Mouse (Mus musculus): ENCODE data around the gene Aspscr1.

Gene Aspscr1

DNA sequence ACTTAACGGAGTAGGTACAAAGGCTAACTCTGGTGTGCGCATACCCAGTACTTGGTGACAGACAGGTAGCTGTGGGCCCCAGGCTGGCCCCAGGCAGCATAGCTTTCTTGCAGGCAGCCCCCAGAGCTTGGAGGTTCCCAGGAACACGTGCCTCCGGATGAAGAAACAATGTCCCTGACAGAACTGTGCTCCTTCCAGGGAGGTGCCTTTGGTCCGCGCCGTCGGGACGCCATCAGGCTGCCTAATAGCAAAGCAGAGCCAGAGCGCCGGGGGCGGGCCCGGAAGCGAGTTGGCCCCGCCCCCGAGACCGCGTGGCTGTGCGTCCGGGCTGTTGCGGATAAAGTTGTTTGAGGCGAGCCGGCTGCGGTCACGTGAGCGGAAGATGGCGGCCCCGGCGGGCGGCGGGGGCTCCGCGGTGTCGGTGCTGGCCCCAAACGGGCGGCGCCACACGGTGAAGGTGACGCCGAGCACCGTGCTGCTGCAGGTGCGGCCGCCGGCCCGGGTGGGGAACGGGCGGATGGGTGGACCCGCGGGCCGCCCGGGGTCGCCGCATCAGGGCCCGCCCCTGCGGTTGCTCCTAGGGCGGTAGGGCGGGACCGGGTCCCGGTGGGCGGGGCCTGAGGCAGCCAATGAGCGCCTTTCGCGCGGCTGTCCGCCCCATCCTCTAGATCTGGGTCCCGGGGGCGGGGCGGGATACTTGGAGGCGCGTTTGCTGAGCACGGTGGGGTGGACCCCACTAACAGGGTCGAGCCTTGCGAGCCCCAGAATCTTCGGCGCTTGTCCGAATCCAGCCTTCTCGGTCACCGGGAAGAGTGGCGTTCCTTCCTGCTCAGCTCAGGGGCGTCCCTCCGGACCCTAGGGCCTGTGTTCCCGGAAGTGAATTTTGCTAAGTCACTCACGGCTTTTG is at the start of gene Aspscr1:
TSS of gene Aspscr1 (plus strand) at position 287 of the 907 bp plus-strand sequence.
- DNase-seq (ENCODE audit: low read depth): peak; percentile 98

DNA sequence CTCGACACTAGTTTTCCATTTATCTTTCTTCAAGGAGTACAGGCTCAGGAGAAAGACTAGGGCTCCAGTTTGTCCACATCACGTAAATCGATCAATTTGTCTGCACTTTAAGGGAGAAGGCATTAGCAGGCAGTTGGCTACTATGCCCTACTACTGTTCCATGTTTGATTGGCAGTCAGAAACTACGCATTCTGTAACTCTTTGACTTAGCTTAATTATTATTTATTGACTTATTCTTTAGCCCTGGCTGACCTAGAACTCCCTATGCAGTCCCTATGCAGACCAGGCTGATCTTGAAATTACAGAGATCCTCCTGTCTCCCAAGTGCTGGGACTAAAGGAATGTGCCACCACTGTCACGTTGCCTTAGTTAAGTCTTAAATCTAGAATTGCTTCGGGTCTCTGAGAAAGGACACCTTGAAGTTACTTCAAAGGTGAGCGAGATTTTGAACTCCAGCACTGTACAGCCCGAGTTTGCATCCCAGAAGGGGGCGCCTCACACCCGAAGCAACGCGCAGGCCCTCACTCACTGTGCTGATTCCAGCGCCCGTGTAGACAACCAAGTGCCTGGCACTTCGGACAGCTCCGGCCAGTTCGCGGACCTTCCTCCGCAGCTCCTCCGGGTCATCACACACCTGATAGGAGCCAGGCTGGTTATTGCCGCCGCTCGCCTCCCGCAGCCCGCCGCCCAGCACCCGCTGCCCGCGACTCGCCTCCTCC is 48.7 kb upstream of the Aspscr1 start:
- peak; percentile 83 for DNase-seq (ENCODE audit: low read depth)

DNA sequence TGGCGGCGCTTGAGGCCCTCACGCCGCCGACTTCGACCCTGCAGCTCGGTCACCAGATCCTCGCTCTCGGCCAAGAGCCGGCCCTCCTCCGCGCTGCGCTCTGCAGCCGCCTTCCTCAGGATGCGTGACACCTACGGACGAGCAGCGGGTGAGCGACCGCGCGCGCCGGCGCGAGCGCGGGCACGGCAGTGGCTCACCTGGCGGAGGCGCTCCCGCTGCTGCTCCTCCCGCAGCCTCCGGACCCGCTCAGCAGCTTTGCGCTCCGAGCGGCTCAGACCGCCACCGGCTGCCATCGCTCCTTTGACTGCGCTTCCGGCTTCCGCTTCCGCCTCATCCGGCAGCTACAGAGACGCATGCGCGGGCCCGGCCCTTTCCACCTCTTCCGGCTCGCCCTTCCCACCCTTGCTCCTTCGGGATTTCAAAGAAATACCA is 48.1 kb upstream of the Aspscr1 start:
- peak; percentile 93 for DNase-seq (ENCODE audit: low read depth)

DNA sequence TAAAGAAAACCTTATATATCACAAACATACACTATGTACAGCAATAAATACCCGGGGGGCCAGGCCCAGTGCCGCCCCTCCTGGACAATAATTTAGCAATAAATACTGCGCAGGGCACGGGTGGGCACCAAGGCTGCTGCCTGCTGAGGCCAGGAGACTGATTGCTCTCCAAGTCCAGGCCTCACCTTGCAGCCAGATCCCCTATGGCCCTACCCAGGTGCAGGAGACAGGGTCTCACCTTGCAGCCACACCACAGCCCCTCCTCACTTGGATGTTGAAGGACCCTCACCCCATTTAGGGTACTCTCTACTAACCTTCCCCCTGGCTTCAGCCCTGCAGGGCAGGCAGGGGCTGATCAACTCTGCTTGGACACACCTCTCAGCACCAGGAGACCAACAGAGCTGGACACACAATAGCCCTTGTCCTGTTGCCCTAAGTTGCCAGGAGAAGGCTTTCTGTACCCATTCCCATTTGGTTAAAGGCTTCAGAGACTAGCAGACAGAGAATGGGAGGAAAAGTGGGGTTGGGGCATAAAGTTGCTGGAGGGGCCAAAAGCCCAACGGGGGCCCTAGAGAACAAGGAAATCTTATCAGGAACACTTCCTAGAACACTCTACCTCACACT is 47.5 kb upstream of the Aspscr1 start, which contains the start of gene Sirt7:
TSS of gene Sirt7 (minus strand) at position 89 of the 624 bp plus-strand sequence.
- DNase-seq (ENCODE audit: low read depth): peak; percentile 26

DNA sequence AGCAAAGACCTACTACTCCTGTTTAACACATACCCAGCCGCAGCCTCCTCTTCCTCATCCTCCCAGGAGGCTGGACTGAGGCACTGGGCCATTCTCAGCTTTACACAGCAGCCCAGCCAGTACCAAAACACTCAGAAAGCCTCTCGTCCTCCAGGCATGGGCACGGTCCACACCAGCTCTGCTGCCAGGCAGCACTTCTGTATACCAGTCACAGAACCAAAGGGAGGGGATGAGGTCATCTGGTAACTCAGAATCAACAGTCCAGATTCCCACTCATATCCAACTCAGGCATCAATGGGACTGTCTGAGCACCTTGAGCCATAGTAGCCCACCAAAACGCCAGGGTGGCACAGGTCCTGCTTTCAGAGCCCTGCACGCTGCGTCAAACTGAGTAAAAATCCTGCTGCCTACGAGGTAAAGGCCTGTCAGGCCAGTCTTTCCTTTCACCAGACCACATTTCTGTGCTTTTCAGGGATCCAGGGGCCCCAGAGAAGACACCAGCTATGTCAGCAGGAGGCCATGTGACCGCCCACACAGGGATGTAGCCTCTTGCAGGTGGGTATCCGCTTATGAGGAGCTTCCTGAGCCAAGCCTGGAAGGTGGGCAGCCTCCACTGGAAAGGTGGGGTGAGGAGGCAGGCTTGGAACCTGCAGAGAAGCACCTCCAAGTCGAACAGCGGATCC is 45.8 kb upstream of the Aspscr1 start:
- peak; percentile 28 for DNase-seq (ENCODE audit: low read depth)

DNA sequence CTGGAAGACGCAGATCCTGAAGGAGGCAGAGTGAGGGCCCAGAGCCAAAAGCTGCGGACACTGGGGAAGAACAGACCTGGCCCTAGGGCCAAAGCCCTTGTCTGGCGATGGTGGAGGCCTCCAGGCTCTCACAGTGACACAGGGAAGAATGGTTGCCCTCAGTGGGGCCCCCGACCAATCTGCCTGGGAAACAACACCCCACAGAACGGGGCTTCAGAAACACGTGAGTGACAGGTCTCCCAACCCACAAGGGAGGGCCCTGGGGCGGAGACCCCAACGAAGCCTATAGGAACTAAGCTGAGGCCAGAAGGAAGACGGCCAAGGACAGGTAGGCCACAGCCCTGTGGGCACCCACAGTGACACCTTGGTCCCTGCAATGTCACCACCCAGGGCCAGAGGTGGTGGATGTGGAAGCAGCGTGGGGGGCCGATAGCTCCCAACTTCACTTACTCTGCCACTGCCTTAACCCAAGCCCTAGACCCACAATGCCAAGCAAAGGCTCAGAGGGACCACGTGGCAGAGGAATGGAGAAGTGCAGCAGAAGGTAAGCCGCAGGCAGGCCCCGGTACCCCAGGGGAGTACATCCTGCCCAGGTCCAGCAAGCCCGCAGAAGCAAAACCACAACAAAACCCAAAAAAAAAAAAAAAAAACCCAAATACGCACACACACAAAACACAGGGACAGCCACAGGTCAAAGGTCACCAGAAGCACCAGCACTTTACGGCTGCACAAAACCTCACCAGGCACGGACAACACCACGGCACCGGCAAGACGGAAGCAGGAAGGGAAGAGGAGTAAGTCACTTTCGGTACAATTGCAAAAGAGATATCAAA is 45.1 kb upstream of the Aspscr1 start:
- DNase-seq (ENCODE audit: low read depth): peak; percentile 88

DNA sequence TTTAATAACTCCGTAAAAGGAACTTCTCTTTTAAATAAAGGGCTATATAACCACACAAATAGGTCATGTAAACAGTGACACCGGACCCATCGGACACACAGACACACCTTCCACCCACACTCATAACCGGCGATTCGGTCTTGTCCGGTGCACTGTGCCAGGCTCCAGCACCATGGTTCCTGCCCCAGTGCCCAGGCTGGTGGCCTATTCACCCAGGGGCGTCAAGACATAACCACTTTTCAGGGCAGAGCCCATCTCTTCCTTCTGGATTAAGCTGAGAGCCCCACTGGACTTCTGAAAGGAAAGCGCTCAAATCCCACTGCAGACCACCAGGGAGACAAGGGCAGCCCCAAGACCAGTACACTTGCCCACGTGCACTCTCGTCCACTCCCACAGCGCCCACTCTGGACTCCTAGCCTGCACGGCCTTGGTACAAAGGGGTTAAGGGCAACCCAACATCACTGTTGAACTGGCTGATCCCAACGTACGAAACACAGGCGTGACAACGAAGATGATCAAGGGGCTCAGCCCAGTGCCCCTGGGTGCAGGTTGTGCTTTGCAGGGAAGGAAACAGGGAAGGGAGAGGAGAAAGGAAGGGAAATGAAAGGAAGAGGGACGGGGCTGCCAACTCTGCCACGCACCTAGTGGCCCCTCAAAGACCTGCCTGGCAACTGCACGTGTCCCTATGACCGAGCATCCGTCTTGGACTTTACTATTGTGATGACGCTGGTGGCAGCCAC is 44.0 kb upstream of the Aspscr1 start:
- DNase-seq (ENCODE audit: low read depth): no peak

DNA sequence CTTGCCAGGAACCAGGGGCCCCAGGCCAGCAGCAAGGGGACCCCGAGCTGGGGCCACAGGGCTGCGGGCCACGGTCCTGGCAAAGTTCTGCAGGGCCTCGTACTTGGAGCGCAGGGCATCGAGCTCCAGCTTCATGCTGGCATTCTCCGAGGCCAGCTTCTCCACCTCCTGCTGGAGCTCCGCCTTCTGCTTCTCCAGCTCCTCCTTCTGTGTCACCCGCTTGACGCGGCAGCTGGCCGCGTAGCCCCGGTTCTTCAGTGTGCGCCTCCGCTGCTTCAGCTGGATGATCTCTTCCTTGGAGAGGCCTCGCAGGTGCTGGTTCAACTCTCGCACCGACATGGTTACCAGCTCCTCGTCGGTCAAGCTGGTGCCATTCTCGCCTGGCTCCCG is 43.4 kb upstream of the Aspscr1 start:
- peak; percentile 81 for DNase-seq (ENCODE audit: low read depth)

DNA sequence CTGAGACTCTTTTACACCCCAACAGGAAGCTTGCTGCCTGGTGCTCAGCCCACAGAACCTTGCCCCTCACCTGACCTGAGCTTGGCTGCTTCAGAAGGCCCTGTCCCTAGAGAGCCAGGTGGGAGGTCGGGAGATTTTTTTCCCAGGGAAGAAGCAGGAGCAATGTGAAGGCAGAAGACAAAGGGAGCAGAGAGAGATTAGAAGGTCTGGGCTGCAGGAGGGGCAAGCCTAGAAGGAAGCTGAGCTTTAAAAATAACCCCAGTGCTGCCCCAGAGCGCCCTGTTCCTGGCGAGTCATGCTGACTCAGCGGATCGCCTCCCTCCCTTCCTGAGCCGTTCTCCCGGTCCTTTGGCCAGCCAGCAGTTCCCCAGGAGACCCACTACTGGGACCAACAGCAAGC is 42.9 kb upstream of the Aspscr1 start:
- peak; percentile 61 for DNase-seq (ENCODE audit: low read depth)

DNA sequence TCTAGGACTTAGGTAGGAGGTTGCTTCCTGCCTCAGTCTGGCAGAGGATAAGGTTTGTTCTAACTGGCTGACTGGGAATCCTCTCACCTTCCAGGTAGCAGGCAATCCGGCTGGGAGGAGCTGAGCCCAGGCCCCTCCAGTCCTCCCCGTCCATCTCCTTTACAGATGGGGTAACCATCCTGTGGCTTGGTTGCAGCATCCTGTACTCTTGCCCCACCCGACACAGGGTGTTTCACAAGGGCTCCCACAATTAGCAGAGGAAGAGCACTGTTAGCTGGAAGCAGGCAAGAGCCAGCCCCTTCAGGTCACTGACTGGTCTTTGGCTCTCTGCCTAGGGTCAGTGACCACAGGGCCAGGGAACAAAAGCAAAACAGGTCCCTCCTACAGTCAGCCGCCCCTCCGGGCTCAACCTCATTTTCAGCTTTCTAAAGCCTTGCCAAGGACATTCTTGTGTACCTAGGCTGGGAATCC is 42.3 kb upstream of the Aspscr1 start:
- peak; percentile 64 for DNase-seq (ENCODE audit: low read depth)

DNA sequence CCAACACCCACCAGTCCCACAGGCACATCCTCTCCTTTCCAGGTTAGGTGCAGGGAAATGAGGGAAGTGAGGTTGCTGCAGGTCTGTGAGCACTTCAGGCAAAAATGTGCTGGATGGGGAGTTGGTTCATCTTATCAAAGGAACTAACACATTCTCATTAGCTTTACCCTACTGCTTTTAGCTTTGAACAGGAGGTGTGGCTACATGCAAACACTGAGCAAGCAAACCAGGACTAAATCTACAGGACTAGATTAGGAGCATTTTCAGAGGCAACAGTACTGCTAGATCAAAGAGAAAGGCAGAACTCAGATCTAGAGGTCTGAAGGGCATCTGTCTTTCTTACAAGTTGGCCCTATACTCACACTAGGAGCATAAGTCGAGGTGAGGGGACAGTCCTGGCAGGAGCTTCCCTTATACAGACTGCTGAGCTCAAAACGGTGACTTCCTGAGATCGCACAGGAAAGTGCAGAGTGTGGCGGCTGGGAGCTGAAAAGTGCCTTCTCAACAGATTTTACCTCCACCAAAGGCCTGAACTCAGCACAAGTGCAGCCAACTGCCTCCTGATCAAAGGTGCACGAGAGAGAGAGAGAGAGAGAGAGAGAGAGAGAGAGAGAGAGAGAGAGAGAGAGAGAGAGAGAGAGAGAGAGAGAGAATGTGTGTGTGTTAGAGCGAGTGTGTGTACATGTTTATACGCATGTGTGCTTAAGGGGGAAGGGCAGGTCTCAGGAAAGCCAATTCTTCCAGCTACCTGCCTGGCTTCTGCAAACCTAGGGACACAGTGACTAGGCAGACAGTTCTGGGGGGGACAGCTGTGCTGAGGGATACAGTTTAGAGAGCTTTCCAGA is 41.7 kb upstream of the Aspscr1 start:
- peak; percentile 85 for DNase-seq (ENCODE audit: low read depth)

DNA sequence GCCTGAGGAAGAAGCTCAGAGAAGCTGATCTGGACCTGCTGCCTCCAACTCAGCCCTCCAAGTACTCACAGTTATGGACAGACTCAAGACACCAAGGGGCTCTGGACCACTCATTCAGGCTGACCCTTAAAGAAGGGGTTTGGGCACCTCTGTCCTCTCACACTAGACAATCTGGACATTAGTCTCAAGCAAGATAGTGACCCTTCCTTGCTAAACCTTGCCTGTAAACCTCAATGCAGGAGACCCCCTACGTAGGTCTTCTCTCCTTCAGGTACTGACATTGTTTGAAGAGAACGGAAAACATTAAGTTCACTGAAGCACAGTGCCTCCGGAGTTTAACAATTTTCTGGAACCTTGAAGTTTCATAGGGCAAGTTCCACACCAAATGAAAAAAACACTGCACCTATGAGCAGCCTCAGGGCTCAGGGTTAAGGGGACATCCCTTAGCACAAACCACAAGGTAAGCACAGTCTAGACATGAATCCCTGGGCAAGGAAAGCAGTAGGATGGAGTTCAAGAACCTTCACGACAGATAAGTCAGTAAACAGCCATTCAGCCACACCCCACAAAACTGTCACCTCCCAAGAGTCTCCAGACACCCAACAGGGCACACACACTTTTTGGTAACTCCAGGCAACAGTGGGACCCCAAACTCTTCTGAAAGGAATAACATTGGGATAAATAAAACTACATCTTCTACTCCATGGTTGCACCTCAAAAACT is 40.9 kb upstream of the Aspscr1 start:
- peak; percentile 61 for DNase-seq (ENCODE audit: low read depth)

DNA sequence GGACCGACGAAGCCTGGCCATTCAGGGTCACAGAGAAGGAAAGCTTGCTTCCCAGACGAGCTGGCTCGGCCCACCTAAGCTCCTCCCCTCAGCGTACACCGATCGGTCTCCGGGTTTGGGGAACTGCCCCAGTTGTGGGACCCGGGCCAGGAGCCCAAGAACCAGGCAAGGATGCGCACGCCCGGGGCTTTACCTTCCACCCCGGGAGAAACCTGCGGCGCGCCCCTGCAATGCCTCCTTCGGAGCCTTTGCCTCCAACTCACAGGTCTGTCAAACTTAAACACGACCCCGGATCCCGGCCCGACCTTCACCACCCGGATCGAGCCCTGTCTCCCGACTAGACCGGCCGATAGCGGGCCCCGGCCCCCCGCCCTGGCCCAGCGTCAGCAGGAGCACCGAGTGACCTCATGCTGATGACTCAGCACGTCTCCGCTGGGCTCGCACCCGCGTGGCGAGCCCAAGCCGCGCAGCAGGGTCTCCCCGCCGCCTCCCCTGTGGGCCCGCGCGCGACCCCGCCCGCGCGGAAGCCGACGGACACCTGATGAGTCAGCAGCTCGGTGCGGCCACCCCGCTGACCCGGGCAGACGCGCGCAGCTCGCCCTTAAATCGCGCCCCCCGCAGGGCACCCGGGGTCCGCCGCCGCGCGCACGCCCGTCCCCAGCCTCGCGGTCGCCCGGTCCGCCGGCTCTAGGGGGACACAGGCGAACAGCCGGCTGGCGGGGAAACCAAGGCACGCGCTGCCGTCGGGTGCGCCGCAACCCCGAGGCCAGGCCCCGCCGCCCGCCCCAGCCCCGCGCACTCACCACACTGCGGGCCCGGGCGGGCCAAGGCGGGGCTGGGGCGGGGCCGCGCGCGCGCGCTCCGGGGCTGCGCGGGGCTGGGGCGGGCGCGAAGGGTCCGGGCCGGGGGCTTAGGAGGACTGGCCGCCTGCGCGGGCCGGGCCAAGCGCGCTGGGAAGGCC is 39.9 kb upstream of the Aspscr1 start:
- DNase-seq (ENCODE audit: low read depth): peak; percentile 77

DNA sequence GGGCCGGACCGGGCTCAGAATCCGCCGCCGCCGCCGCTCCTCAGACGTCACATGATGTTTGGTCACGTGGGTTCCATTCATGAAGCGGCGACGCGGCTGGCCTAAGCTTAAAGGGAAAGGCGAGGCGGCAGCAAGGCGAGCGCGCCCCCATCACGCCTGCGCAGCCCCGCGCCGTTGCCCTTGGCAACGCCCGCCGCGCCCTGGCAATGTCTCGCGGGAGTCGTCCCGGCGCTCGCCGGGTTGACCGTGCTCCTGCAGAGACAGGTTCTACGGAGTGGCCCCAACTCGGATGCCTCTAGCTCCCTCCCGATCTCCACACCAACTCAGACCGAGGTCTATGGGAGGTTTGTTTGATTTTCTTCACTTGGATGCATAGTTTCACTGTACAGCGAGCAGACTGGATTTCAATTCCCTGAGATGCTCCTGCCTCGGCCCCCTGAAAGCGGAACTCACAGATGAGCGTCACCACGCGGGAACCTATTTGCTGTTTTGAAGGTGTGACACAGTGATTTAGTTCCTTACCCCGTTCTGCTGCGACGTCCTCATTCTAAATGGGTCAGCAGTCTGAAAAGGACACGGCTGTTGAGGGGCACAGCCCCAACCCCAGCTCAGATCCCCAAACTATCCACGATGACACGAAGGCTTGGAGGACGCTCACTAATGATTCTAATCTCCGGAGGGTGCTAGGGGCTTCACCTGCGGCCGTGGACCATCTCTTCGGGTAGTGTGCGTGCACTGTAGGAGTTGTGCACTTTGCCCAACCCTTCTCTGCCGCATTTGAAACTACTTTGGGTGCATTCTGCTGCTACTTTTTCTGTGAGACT is 39.0 kb upstream of the Aspscr1 start, which contains the start of gene Mafg:
TSS of gene Mafg (minus strand) at position 81 of the 824 bp plus-strand sequence.
- peak; percentile 95 for DNase-seq (ENCODE audit: low read depth)

DNA sequence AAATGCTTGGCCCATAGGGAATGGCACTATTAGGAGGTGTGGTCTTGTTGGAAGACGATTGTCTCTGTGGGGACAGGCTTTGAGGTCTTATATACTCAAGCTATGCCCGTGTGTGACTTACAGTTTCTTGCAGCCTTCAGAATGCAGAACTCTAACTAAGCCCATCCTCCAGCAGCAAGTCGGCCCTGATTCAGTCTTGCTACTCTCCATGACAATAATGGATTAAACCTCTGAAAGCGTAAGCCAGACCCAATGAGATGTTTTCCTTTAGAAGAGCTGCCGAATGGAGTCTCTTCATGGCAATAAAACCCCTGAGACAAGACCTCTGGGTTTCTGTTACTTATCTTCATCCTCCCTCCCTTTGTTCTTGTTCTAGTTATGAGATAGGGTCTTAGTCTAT is 38.0 kb upstream of the Aspscr1 start:
- DNase-seq (ENCODE audit: low read depth): no peak

DNA sequence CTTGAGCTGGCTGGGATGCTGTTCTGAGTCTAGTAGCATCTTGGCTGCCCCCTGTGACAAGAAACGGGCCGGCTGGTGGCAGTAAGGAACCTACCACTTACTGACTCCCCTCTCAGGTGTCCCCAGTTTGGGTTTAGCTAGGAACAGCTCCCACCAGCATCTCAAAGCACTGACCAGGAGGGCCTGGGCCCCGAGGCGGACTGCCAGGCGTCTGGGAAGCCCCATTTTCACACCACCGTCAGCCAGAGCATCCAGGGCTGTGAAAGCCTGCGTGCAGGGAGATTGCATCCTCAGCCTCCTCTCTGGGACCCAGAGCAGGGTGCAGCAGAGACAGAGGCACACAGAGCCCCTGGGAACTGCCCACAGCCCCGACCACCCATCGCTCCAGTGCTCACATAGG is 31.5 kb upstream of the Aspscr1 start:
- DNase-seq (ENCODE audit: low read depth): no peak

All from induced T-regulatory cell, adult 2 months (primary cell).